19 mouse cellular contexts compared by ENCODE assay signal in the genomic region with DNA sequence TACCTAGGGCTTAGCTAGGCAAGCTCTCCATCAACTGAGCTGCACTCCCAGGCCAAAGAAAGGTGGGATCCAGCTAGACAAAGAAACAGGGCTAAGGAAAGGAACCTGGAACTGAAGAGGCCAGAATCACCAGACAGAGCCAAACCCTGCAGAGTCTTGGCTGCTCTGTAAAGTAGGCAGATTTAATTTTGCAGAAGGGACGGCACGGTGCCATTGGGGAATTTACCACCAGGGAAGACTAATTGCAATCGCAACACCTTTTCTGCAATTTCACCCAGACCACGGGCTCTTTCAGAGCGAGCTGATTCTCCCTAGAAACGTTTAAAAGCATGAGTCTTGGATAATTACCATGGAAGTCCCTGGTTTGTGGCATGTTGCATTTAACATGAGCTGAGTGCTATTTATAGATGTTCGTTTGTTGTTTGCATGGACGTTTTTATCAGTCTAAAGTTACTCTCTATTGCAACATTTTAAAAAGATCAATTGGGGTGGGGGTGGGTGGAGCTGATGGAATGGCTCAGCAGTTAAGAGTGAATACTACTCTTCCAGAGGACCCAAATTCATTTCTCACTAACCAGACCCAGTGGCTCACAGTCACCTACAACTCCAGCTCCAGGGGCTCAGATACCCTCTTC.
DNase-seq lines count a peak whose midpoint lies in the region; ATAC-seq lines count a peak whose summit lies in the region.
"Had no signal": no experiment of that assay in that cellular context is flagged by ENCODE, and none has a peak within 500 bp of the region (broad histone marks: within the 10 kb centered on the region; RNA-seq: fewer than 3 reads in every experiment).

No protein-coding gene starts in this region.

- intact Hi-C loops in left cerebral cortex, postnatal 4 days (cut with DNase I), result no loop called here

- no peak overlapping the region for H3K4me3 ChIP-seq in intestine, embryonic 14.5 days (ENCODE audit: low read depth, low read length)
- no peak overlapping the region for H3K4me3 ChIP-seq in liver, embryonic 16.5 days (ENCODE audit: low read depth, low read length)
- H3K4me3 ChIP-seq: embryonic facial prominence, embryonic 15.5 days; heart, embryonic 13.5 days; limb, embryonic 13.5 days; midbrain, embryonic 12.5 days had no signal

- no peaks in the 10 kb centered on the region for H3K27me3 ChIP-seq in intestine, embryonic 14.5 days (replicated peaks; ENCODE audit: control insufficient read depth, insufficient read depth, low read length)
- no peaks in the 10 kb centered on the region for H3K27me3 ChIP-seq in liver, embryonic 16.5 days (ENCODE audit: control insufficient read depth, insufficient read depth, low read depth, low read length)
- H3K27me3 ChIP-seq: CH12.LX; embryonic facial prominence, embryonic 15.5 days; heart, embryonic 13.5 days; limb, embryonic 13.5 days; midbrain, embryonic 12.5 days had no signal

- peak overlapping the region; percentile 60 for H3K27ac ChIP-seq in intestine, embryonic 14.5 days (ENCODE audit: low read depth)
- peak overlapping the region; percentile 50 for H3K27ac ChIP-seq in liver, embryonic 16.5 days (ENCODE audit: low read length)
- H3K27ac ChIP-seq: embryonic facial prominence, embryonic 15.5 days; heart, embryonic 13.5 days; hindbrain, embryonic 14.5 days; limb, embryonic 13.5 days; midbrain, embryonic 12.5 days had no signal

- WGBS in intestine, embryonic 14.5 days, result 80% methylated on average over 8 of the region's 8 CpGs
- WGBS in liver, embryonic 16.5 days (ENCODE audit: insufficient replicate concordance), result 53% methylated on average over 8 of the region's 8 CpGs

- H3K4me2 ChIP-seq in intestine, embryonic 14.5 days (ENCODE audit: low read length), result no peak overlapping the region
- H3K4me2 ChIP-seq in liver, embryonic 16.5 days (ENCODE audit: low read depth, low read length), result no peak overlapping the region
- H3K4me2 ChIP-seq: embryonic facial prominence, embryonic 15.5 days; heart, embryonic 13.5 days; hindbrain, embryonic 14.5 days; limb, embryonic 13.5 days; midbrain, embryonic 12.5 days had no signal

- H3K36me3 ChIP-seq in intestine, embryonic 14.5 days (ENCODE audit: control insufficient read depth, insufficient read depth, low read length), result no peaks in the 10 kb centered on the region
- H3K36me3 ChIP-seq in liver, embryonic 16.5 days (ENCODE audit: control insufficient read depth, insufficient read depth), result no peaks in the 10 kb centered on the region
- H3K36me3 ChIP-seq: embryonic facial prominence, embryonic 15.5 days; heart, embryonic 13.5 days; limb, embryonic 13.5 days; midbrain, embryonic 12.5 days had no signal

- H3K4me1 ChIP-seq in intestine, embryonic 14.5 days (replicated peaks; ENCODE audit: control insufficient read depth, insufficient read depth, low read length), result peaks cover 18% of the 10 kb centered on the region
- peaks cover 2% of the 10 kb centered on the region; the same call in 1 of the 2 replicates for H3K4me1 ChIP-seq in liver, embryonic 16.5 days (ENCODE audit: control insufficient read depth, low read depth, low read length)

- H3K9me3 ChIP-seq in intestine, embryonic 14.5 days (ENCODE audit: control insufficient read depth, low read length), result no peaks in the 10 kb centered on the region
- H3K9me3 ChIP-seq in liver, embryonic 16.5 days (replicated peaks; ENCODE audit: control insufficient read depth, low read length), result no peaks in the 10 kb centered on the region
- H3K9me3 ChIP-seq: embryonic facial prominence, embryonic 15.5 days; heart, embryonic 13.5 days; limb, embryonic 13.5 days; midbrain, embryonic 12.5 days had no signal

- ATAC-seq in intestine, embryonic 14.5 days (replicated peaks; ENCODE audit: low FRiP score, low TSS enrichment, low read depth), result no peak
- ATAC-seq in liver, embryonic 16.5 days (ENCODE audit: low read depth), result peak; percentile 23; the same call in 1 of the 2 replicates

- peak; percentile 8 to 12 for DNase-seq in cerebellum, postnatal 36 days
- no peak for DNase-seq in cerebellum, adult 9-10 months
- DNase-seq in left cerebral cortex, postnatal 4 days, result peak; percentile 21
- DNase-seq in left cerebral cortex, adult 11 months (ENCODE audit: low spot score), result no peak
- no peak for DNase-seq in intestine, embryonic 14.5 days (ENCODE audit: low spot score)
- DNase-seq in spleen, postnatal 36 days (ENCODE audit: low spot score in 2 of 2), result no peak
- DNase-seq: adrenal gland, postnatal 36 days; cerebellum, adult 8-10 months; gastrocnemius, postnatal 10 days; heart, adult 18-20 months; kidney, adult 8-10 months; thymus, postnatal 36 days had no signal

- H3K9ac ChIP-seq in intestine, embryonic 14.5 days (ENCODE audit: low read length), result no peak overlapping the region
- H3K9ac ChIP-seq in liver, embryonic 16.5 days (ENCODE audit: low read depth, low read length), result no peak overlapping the region
- H3K9ac ChIP-seq: embryonic facial prominence, embryonic 15.5 days; heart, embryonic 13.5 days; hindbrain, embryonic 14.5 days; limb, embryonic 13.5 days; midbrain, embryonic 12.5 days had no signal

Comparison
In these comparisons a context has a peak if more than half of its experiments do, and no peak if none do; other contexts are left out.
1. DNase-seq: peak in cerebellum, postnatal 36 days (2 of 2) and left cerebral cortex, postnatal 4 days (single experiment); none in cerebellum, adult 9-10 months (single experiment), left cerebral cortex, adult 11 months (single experiment), intestine, embryonic 14.5 days (single experiment) and spleen, postnatal 36 days (0 of 2).